Mouse (Mus musculus) neutrophil, adult 5-6 weeks (primary cell): ENCODE measurements at regions not wholly inside any gene's neighbourhood (a gene's known extent, or its start where the extent isn't known, plus 50 kb on each side); places are given as distances from the start of the nearest gene placed in this dataset.
"Not testable (repeated sequence)": the region's sequence is repeated elsewhere in the genome, so short reads cannot be mapped to it uniquely, and the experiment has no call there.

Source experiments
- ATAC-seq: fragments of 151-379, 151-347 bp; 2 replicates; pipeline ENCODE4 v1.8.0; 2017; ENCODE audit warnings: mild to moderate bottlenecking, moderate TSS enrichment; ENCODE audit not compliant: insufficient number of reproducible peaks, poor library complexity, low FRiP score, severe bottlenecking; ENCODE audit errors: extremely low read depth

- ATAC-seq: peak; percentile 44; the same call in 1 of the 2 replicates
These were observed 101.9 kb upstream of the Rasgrp1 start for GRCm38 (mm10) chr2:117444671-117445070.

- peak; percentile 55; the same call in 1 of the 2 replicates for ATAC-seq
These were observed 104.1 kb upstream of the Rasgrp1 start for GRCm38 (mm10) chr2:117446876-117447275.

GRCm38 (mm10) chr2:117450172-117450865, 107.5 kb upstream of the Rasgrp1 start:
- ATAC-seq: 0 out of 2 replicates have a peak, but pooled peaks have one; percentile 61

GRCm38 (mm10) chr2:117451818-117452217, 109.0 kb upstream of the Rasgrp1 start:
- no peak for ATAC-seq

GRCm38 (mm10) chr2:117455021-117455739, 112.4 kb upstream of the Rasgrp1 start:
- no peak for ATAC-seq

- no peak for ATAC-seq
These were observed 113.1 kb upstream of the Rasgrp1 start for GRCm38 (mm10) chr2:117455740-117456455.

GRCm38 (mm10) chr2:117456456-117457020, 113.7 kb upstream of the Rasgrp1 start:
- ATAC-seq: no peak

- ATAC-seq: no peak
These were observed 118.9 kb upstream of the Rasgrp1 start for GRCm38 (mm10) chr2:117461541-117462290.

- no peak for ATAC-seq
These were observed 132.2 kb upstream of the Rasgrp1 start for GRCm38 (mm10) chr2:117474885-117475542.

- no peak for ATAC-seq
These were observed 132.8 kb upstream of the Rasgrp1 start for GRCm38 (mm10) chr2:117475561-117475960.

- not testable (repeated sequence) for ATAC-seq
These were observed 134.7 kb upstream of the Rasgrp1 start for GRCm38 (mm10) chr2:117477503-117477902.

GRCm38 (mm10) chr2:117479244-117480009, 136.6 kb upstream of the Rasgrp1 start:
- ATAC-seq: not testable (repeated sequence)

GRCm38 (mm10) chr2:117486447-117486846, 143.6 kb upstream of the Rasgrp1 start:
- ATAC-seq: no peak

GRCm38 (mm10) chr2:117498565-117498964, 155.8 kb upstream of the Rasgrp1 start:
- no peak for ATAC-seq

- no peak for ATAC-seq
These were observed 159.8 kb upstream of the Rasgrp1 start for GRCm38 (mm10) chr2:117502611-117503010.

GRCm38 (mm10) chr2:117511737-117512136, 168.9 kb upstream of the Rasgrp1 start:
- no peak for ATAC-seq

GRCm38 (mm10) chr2:117512551-117512950, 169.8 kb upstream of the Rasgrp1 start:
- ATAC-seq: no peak

- ATAC-seq: no peak
These were observed 181.6 kb upstream of the Rasgrp1 start for GRCm38 (mm10) chr2:117524437-117524836.
